Mouse (Mus musculus): ENCODE data around the gene Vmn1r174. TPM values are rescaled to one million over a fixed set of nuclear protein-coding genes. Genes with fewer than 3 reads are reported as not detected.

Vmn1r174 gene
- not detected for polyA plus RNA-seq (2017; shearing (Covaris generic))

GRCm38 (mm10) chr7:23751970-23752369 lies at the start of gene Vmn1r174:
TSS of gene Vmn1r174 (plus strand) at chr7:23752270.

GRCm38 (mm10) chr7:23810543-23810942 lies 58.5 kb downstream of the Vmn1r174 start, which contains the start of gene Vmn1r175:
TSS of gene Vmn1r175 (minus strand) at chr7:23810643.

Other genes with a start within 250 kb of the Vmn1r174 start
- not detected for gene Vmn1r167, start 245.1 kb upstream of the Vmn1r174 start, polyA plus RNA-seq (2017; shearing (Covaris generic))
- not detected for gene Vmn1r168, start 212.5 kb upstream of the Vmn1r174 start, polyA plus RNA-seq (2017; shearing (Covaris generic))
- not detected for gene Vmn1r169, start 176.7 kb upstream of the Vmn1r174 start, polyA plus RNA-seq (2017; shearing (Covaris generic))
- gene Vmn1r170, start 146.1 kb upstream of the Vmn1r174 start, polyA plus RNA-seq (2017; shearing (Covaris generic)) = not detected
- gene Vmn1r171, start 121.5 kb upstream of the Vmn1r174 start, polyA plus RNA-seq (2017; shearing (Covaris generic)) = not detected
- not detected for gene Vmn1r172, start 94.0 kb upstream of the Vmn1r174 start, polyA plus RNA-seq (2017; shearing (Covaris generic))
- gene Vmn1r173, start 51.6 kb upstream of the Vmn1r174 start, polyA plus RNA-seq (2017; shearing (Covaris generic)) = not detected
- gene Vmn1r175, start 58.4 kb downstream of the Vmn1r174 start, polyA plus RNA-seq (2017; shearing (Covaris generic)) = not detected
- gene Vmn1r176, start 85.1 kb downstream of the Vmn1r174 start, polyA plus RNA-seq (2017; shearing (Covaris generic)) = not detected
- gene Vmn1r177, start 114.2 kb downstream of the Vmn1r174 start, polyA plus RNA-seq (2017; shearing (Covaris generic)) = not detected
- gene Vmn1r178, start 139.7 kb downstream of the Vmn1r174 start, polyA plus RNA-seq (2017; shearing (Covaris generic)) = not detected
- gene Vmn1r179, start 174.7 kb downstream of the Vmn1r174 start, polyA plus RNA-seq (2017; shearing (Covaris generic)) = not detected
- gene Vmn1r180, start 198.4 kb downstream of the Vmn1r174 start, polyA plus RNA-seq (2017; shearing (Covaris generic)) = not detected
- gene Vmn1r181, start 222.3 kb downstream of the Vmn1r174 start, polyA plus RNA-seq (2017; shearing (Covaris generic)) = not detected
- gene V1rd19, start 249.4 kb downstream of the Vmn1r174 start, polyA plus RNA-seq (2017; shearing (Covaris generic)) = not detected

All from activated CD4-positive, CD25-positive, alpha-beta regulatory T cell, adult 9 weeks (primary cell).